Mouse (Mus musculus) liver, adult 2 months (tissue): Measurements from ENCODE around the gene Treml2.

Experiments
- CTCF ChIP-seq: fragments of 200-500 bp; IDR thresholded peaks from 2 replicates; pipeline ENCODE4 v1.5.1; 2011; ENCODE audit warnings: low read depth, low read length, control low read depth
- POLR2A ChIP-seq: fragments of 200-500 bp; IDR thresholded peaks from 2 replicates; pipeline ENCODE4 v1.6.1; 2011; ENCODE audit warnings: low read length, control low read depth; ENCODE audit not compliant: insufficient read depth; ENCODE audit errors: extremely low read depth

GRCm38 (mm10) chr17:48325638-48326037 is 26.3 kb downstream of the Treml2 start:
- TF ChIP-seq CTCF (no peak), POLR2A (no peak)
